Mouse (Mus musculus): ENCODE data around the gene Ifi207. TPM values are rescaled to one million over a fixed set of nuclear protein-coding genes. Genes with fewer than 3 reads are reported as not detected.
"Not testable (repeated sequence)": the region's sequence is repeated elsewhere in the genome, so short reads cannot be mapped to it uniquely, and the experiment has no call there.

Gene Ifi207
- 0.48 and 0.83 TPM in 2 replicates for polyA plus RNA-seq (2015; fragmentation: Nextera tagmentation; extraction: Ambion mirVana)

DNA sequence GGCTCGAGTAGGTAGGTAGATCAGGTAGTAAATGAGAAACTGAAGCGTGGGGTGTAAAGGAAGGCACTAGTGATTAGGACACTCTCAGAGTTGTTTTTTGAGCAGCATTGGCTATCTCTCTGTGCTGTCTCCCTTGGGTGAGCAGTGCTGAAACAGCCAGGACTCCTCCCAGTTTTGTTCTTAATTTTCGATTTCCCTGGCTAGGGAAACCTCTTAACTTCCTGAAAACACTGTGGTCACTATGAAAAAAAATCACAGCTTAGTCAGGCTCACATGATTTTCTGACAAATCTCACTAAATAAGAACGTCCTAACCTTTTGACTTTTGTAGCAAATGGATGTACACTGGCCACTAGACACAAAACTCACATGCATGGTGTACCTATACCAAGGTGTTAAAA, at the start of gene Ifi207:
Gene Ifi207, minus strand, starts transcription at position 92 of the 400 bp plus-strand sequence.
- no peaks in the 10 kb centered on the region for H3K27me3 ChIP-seq
- H3K9ac ChIP-seq = no peak within 1 kb of the TSS
- ATAC-seq (ENCODE audit: low FRiP score, low read depth) = no peak
- H3K4me2 ChIP-seq = no peak within 1 kb of the TSS
- no peaks in the 10 kb centered on the region for H3K9me3 ChIP-seq
- WGBS = 81% methylated on average over 4 of the region's 4 CpGs
- H3K27ac ChIP-seq (replicated peaks) = no peak within 1 kb of the TSS
- no peak within 1 kb of the TSS for H3K4me3 ChIP-seq
- H3K4me1 ChIP-seq (replicated peaks) = no peaks in the 10 kb centered on the region
- no peaks in the 10 kb centered on the region for H3K36me3 ChIP-seq

GRCm38 (mm10) chr1:173773457-173773856, 31.9 kb upstream of the Ifi207 start:
- not testable (repeated sequence) for H3K36me3 ChIP-seq; H3K27ac ChIP-seq (replicated peaks); H3K4me3 ChIP-seq; H3K4me2 ChIP-seq; H3K9ac ChIP-seq; ATAC-seq (ENCODE audit: low FRiP score, low read depth); H3K4me1 ChIP-seq (replicated peaks); H3K27me3 ChIP-seq; H3K9me3 ChIP-seq
- WGBS = 68% methylated on average over 3 of the region's 3 CpGs

GRCm38 (mm10) chr1:173766848-173767617, 25.5 kb upstream of the Ifi207 start, which contains the start of gene Ifi204:
Ifi204 (minus strand) TSS chr1:173766943.
- ATAC-seq (ENCODE audit: low FRiP score, low read depth); H3K4me1 ChIP-seq (replicated peaks); H3K27me3 ChIP-seq; H3K9me3 ChIP-seq; H3K4me2 ChIP-seq; H3K27ac ChIP-seq (replicated peaks); H3K9ac ChIP-seq; H3K36me3 ChIP-seq; H3K4me3 ChIP-seq: not testable (repeated sequence)
- 87% methylated on average over 5 of the region's 5 CpGs for WGBS

- not testable (repeated sequence) for H3K27ac ChIP-seq (replicated peaks); H3K4me2 ChIP-seq; H3K27me3 ChIP-seq; ATAC-seq (ENCODE audit: low FRiP score, low read depth); H3K36me3 ChIP-seq; H3K4me3 ChIP-seq; H3K9ac ChIP-seq; H3K4me1 ChIP-seq (replicated peaks); H3K9me3 ChIP-seq
- 90% methylated on average over 5 of the region's 5 CpGs for WGBS
Observed at GRCm38 (mm10) chr1:173760032-173760431, 18.5 kb upstream of the Ifi207 start.

GRCm38 (mm10) chr1:173742262-173742661, 715 bp upstream of the Ifi207 start:
- H3K9ac ChIP-seq = no peak overlapping the region
- WGBS = 79% methylated on average over 1 of the region's 1 CpGs
- no peaks in the 10 kb centered on the region for H3K9me3 ChIP-seq
- no peaks in the 10 kb centered on the region for H3K27me3 ChIP-seq
- no peaks in the 10 kb centered on the region for H3K36me3 ChIP-seq
- no peak overlapping the region for H3K27ac ChIP-seq (replicated peaks)
- H3K4me3 ChIP-seq = no peak overlapping the region
- no peak overlapping the region for H3K4me2 ChIP-seq
- H3K4me1 ChIP-seq (replicated peaks) = no peaks in the 10 kb centered on the region
- ATAC-seq (ENCODE audit: low FRiP score, low read depth) = no peak

DNA sequence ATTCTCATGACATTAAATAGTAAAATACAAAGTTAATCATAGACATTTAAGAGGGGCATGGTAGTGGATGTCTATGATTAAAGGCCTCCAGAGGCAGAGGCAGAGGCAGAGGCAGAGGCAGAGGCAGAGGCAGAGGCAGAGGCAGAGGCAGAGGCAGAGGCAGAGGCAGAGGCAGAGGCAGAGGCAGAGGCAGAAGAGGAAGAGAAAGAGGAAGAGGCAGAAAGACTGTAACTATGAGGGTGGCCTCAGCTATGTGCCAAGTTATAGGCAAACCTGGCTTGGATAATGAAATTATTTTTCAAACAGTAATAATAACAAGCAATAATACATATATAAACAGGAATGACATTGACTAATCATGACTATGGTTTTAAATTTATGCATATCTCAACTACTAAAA, 1.0 kb downstream of the Ifi207 start:
- no peaks in the 10 kb centered on the region for H3K36me3 ChIP-seq
- no peak overlapping the region for H3K4me3 ChIP-seq
- no peak overlapping the region for H3K4me2 ChIP-seq
- no peaks in the 10 kb centered on the region for H3K27me3 ChIP-seq
- no peak overlapping the region for H3K9ac ChIP-seq
- H3K27ac ChIP-seq (replicated peaks) = no peak overlapping the region
- no peaks in the 10 kb centered on the region for H3K4me1 ChIP-seq (replicated peaks)
- ATAC-seq (ENCODE audit: low FRiP score, low read depth) = no peak
- H3K9me3 ChIP-seq = no peaks in the 10 kb centered on the region

GRCm38 (mm10) chr1:173736986-173737385, 4.6 kb downstream of the Ifi207 start:
- no peak for ATAC-seq (ENCODE audit: low FRiP score, low read depth)
- Histone ChIP-seq H3K36me3 (no peaks in the 10 kb centered on the region), H3K27ac (replicated peaks) (no peak overlapping the region), H3K4me1 (replicated peaks) (no peaks in the 10 kb centered on the region), H3K9ac (no peak overlapping the region), H3K27me3 (no peaks in the 10 kb centered on the region), H3K4me2 (no peak overlapping the region), H3K4me3 (no peak overlapping the region), H3K9me3 (no peaks in the 10 kb centered on the region)
- 71% methylated on average over 2 of the region's 2 CpGs for WGBS

GRCm38 (mm10) chr1:173735015-173735414, 6.5 kb downstream of the Ifi207 start:
- 94% methylated on average over 4 of the region's 4 CpGs for WGBS
- not testable (repeated sequence) for ATAC-seq (ENCODE audit: low FRiP score, low read depth)

GRCm38 (mm10) chr1:173733219-173733618, 8.3 kb downstream of the Ifi207 start:
- Histone ChIP-seq H3K27ac (replicated peaks) (no peak overlapping the region), H3K27me3 (no peaks in the 10 kb centered on the region), H3K4me1 (replicated peaks) (no peaks in the 10 kb centered on the region), H3K36me3 (no peaks in the 10 kb centered on the region), H3K4me3 (no peak overlapping the region), H3K9me3 (no peaks in the 10 kb centered on the region), H3K9ac (no peak overlapping the region), H3K4me2 (no peak overlapping the region)
- no peak for ATAC-seq (ENCODE audit: low FRiP score, low read depth)
- WGBS = 49% methylated on average over 7 of the region's 7 CpGs

More at GRCm38 (mm10) chr1:173735015-173735414, 6.5 kb downstream of the Ifi207 start:
- H3K27ac ChIP-seq (replicated peaks); H3K4me3 ChIP-seq; H3K4me2 ChIP-seq; H3K36me3 ChIP-seq; H3K27me3 ChIP-seq; H3K9me3 ChIP-seq; H3K9ac ChIP-seq; H3K4me1 ChIP-seq (replicated peaks): not testable (repeated sequence)

DNA sequence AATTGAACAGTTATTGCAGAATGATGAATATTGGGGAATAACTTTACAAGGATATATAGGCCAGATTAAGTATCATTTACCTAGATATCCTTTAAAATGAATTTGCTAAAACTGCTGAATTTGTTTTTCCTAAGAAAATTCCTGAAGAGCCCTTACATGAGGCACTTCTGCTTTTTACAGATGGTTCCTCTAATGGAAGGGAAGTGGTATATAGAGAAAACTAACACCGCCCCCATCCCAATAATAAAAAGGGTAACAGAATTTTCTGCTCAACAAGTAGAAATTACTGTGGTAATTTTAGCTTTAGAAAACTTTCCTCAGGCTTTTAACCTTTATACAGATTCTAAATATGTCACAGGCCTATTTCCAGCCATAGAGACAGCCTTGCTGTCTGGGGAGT, 47.3 kb downstream of the Ifi207 start:
- Histone ChIP-seq H3K9ac (no peak overlapping the region), H3K4me1 (replicated peaks) (no peaks in the 10 kb centered on the region), H3K27ac (replicated peaks) (no peak overlapping the region), H3K4me2 (no peak overlapping the region), H3K27me3 (no peaks in the 10 kb centered on the region), H3K9me3 (no peaks in the 10 kb centered on the region), H3K4me3 (no peak overlapping the region), H3K36me3 (no peaks in the 10 kb centered on the region)
- ATAC-seq (ENCODE audit: low FRiP score, low read depth) = no peak
- whole genome bisulfite sequencing = 96% methylated on average over 1 of the region's 1 CpGs

GRCm38 (mm10) chr1:173678605-173679004, 62.9 kb downstream of the Ifi207 start:
- not testable (repeated sequence) for H3K27me3 ChIP-seq; H3K4me3 ChIP-seq; H3K9me3 ChIP-seq; H3K4me1 ChIP-seq (replicated peaks); ATAC-seq (ENCODE audit: low FRiP score, low read depth); H3K4me2 ChIP-seq; H3K36me3 ChIP-seq; H3K9ac ChIP-seq; H3K27ac ChIP-seq (replicated peaks)
- 85% methylated on average over 1 of the region's 1 CpGs for WGBS

DNA sequence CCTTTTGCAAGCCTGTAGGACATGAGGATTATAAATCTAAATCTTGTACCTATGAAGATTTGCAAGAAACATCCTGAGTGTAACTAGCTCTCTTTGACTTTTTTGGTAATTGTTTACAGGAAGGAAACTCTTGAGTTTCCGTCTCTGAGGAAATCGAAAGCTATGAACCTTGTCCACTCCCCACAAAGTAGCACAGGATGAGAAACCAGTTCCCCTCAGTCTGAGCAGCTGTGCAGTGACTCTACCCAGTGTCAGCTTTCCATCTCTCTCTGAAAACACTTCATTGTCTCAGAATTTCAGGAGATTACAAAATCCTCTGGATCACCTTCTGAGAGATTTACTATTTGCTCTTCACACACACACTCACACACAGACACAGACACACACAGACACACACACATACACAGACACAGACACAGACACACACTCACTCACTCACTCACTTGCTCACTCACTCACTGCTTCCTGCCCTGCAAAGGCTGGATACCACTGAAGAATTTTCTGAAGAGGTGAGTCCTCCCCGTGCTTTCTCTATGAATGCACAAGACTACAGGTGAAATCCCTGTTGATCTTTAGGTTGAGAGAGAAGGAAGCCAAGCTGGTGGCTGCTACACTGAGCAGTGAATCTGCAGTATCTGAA, 68.0 kb downstream of the Ifi207 start, which contains the start of gene Ifi208:
Gene Ifi208, plus strand, starts transcription at position 218 of the 640 bp plus-strand sequence.
- ATAC-seq (ENCODE audit: low FRiP score, low read depth); H3K4me3 ChIP-seq; H3K27ac ChIP-seq (replicated peaks); H3K9me3 ChIP-seq; H3K9ac ChIP-seq; H3K27me3 ChIP-seq; H3K4me2 ChIP-seq; H3K36me3 ChIP-seq; H3K4me1 ChIP-seq (replicated peaks): not testable (repeated sequence)
- WGBS = 49% methylated on average over 3 of the region's 3 CpGs

Measured in hindbrain, embryonic 15.5 days (tissue).